Mouse (Mus musculus): ENCODE data around the gene Ctf2. TPM values are rescaled to one million over a fixed set of nuclear protein-coding genes. Genes with fewer than 3 reads are reported as not detected.

The Ctf2 gene
- not detected for polyA plus RNA-seq (2017; shearing (Covaris generic))

DNA sequence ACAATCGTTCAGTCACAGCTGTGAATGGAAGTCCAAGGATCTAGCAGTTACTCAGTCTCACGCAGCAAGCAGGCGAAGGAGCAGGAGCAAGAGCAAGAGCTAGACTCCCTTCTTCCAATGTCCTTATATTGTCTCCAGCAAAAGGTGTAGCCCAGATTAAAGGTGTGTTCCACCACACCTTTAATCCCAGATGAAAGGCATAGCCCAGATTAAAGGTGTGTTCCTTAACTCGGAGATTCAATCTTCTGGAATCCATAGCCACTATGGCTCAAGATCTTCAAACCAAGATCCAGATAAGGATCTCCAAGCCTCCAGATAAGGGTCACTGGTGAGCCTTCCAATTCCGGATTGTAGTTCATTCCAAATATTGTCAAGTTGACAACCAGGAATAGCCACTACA is at the start of gene Ctf2:
TSS of gene Ctf2 (minus strand) at position 101 of the 400 bp plus-strand sequence.

DNA sequence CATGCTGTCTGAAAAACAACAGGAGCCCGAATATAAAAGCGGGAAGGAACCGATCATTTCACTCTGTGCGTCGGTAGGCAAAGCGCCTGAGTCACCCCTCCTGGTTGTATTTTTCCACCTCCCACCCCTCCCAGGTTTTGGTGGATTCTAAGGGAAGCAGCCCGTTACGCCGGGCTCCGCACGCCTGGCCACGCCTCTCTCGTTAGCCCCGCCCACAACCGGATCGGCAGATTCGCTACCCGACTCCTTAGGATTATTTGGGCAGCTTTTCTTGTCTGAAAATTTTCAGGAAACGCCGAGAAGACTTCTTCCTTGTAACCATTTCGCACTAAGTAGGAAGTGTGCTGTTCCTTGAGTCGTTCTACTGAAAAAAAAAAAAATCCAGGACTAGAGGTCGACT is 44.5 kb upstream of the Ctf2 start, which contains the start of gene Setd1a:
TSS of gene Setd1a (plus strand) at position 245 of the 400 bp plus-strand sequence.

DNA sequence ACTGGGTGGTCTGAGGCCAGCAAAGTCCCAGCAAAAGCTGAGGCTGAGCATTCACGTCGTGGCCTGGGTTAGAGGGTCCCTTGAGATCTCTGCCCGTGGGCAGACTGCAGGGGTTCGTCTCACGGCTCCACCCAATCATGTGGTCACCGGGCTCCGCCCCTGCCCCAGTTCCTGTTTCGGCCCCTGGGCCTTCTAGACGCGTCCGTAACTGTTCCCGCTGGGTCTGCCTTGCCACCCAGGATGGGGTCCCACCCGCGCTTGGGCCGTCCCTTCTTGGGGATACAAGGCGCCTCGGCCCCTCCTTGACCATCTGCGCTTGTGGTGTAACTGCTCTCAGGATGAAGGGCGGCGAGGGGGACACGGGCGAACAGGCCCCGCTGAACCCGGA is 37.7 kb upstream of the Ctf2 start, which contains the start of gene Orai3:
TSS of gene Orai3 (plus strand) at position 165 of the 388 bp plus-strand sequence.

DNA sequence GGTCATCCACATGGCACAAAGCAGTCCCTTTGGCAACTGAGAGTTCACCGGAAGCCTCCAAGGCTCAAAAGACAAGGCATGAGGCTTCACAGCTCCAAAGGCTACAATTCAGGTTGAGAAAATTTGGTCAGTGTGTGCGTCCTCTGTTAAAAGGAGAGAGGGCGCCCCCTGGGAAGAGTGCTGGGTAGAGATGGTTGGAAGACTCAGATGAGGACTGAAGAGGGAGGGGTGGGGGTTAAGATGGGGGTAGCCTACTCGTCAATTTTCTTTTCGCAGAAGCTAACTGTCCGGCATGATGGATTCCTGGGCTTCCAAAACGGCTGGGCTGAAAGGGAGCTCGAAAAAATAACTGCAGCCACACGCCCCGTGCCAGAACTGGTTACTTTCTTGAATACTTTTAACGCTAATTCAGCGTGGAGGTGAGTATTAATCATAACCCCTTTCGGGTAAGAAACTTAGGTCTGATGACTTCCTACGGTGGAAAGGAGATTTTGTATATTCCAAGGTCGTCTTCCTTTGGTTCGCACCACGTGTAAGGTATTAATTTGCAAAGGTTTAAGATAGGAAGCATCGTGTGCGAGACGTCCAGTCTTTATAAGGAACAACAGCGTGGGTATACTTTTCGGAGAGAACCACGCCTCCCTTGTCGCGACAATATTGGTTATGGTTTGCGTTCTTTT is 12.5 kb upstream of the Ctf2 start, which contains the start of gene Fbxl19:
TSS of gene Fbxl19 (plus strand) at position 178 of the 680 bp plus-strand sequence.

DNA sequence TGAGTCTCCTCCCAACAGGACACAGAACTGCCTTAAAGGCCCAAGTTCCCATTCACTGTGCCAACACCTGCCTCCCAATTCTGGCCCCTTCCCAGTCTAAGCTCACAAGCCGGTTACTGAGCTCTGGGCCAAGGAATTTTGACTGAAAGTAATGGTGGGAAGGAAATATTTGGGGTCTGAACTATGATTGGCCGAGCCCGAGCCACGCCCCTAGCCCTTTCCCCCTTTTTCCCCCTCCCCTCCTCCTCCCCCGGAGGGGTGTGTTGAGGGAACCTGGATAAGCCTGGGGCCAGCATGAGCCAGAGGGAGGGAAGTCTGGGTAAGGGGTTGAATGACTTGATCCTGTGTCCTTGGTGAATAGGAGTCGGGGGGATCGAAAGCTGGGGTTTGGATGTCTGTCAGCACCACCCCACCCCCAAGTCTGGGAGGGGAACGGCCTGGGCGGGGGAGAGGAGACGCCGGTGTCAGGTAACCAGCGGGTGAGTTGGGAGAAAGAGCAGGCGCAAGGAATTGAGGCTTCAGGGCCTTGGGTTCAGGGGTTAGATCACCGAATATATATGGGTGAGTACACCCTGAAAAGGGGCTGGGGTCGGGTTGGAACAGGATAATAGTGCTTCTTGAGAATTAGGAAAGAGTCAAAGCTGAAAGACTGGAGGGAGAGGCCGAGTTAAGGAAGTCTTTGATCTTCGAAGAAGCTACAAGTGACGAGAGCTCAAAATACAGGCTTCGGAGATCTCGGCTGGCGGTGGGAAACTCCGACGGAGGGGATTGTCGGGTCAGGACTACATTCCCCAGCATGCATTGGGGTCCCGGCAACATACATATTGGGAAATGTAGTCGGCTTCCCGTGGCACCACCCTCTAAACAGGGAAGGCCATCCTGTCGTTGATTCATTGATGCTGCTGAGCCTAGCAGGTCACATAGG is 19.2 kb downstream of the Ctf2 start, which contains the start of gene Ctf1:
TSS of gene Ctf1 (plus strand) at position 276 of the 925 bp plus-strand sequence.

DNA sequence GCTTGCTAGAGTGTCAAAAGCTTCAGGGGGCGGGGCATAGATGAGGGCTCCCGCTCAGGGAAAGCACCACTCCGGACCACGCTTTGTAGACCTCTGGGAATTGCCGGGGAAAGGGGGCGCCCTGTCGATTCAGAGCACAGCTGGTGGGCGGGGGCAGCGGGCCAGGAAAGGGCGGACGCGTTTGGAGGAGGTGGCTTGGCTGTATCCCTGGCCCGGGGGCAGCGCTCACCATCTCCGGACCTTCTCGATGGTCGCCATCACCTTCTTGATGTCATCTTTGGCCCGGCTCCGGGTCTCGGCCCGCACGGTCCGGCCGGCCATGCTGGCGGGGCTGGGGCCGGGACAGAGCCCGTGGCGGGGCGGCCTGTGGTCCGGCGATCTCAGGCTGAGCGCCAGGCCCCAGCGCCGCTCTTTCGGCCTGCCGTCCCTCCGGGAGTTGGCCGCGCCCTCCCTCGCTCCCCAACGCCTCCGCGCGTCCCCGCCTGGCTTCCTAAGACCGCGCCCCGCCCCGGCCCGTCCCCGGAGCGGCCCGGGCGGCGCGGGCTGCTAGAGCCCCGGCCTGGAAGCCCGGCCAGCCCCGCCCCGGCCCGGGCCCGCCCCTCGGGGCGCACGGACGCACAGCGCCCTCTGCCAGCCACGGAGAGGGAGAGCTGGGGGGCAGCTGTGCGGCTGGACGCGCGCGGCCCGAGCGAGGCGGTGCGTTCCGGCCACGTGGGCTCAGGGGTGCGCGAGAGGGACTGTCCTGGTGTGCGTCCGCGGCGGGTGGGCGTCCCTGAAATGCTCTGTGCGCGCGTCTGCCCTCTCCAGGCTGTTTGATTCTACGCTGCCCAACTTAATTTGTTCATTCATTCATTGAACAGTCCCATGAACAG is 23.5 kb downstream of the Ctf2 start, which contains the start of gene Bcl7c:
TSS of gene Bcl7c (minus strand) at position 727 of the 872 bp plus-strand sequence.

Other genes with a start within 250 kb of the Ctf2 start
- 10 to 100 TPM; 50.5 to 51.8 TPM for gene Srcap, start 220.2 kb downstream of the Ctf2 start, polyA plus RNA-seq (2017; shearing (Covaris generic))
- gene Gm42715, start 212.6 kb downstream of the Ctf2 start, polyA plus RNA-seq (2017; shearing (Covaris generic)): 1 to 10 TPM; 5.9 to 7.6 TPM
- gene Tmem265, start 170.8 kb downstream of the Ctf2 start, polyA plus RNA-seq (2017; shearing (Covaris generic)): 10 to 100 TPM; 12.1 to 19.3 TPM
- gene Phkg2, start 158.8 kb downstream of the Ctf2 start, polyA plus RNA-seq (2017; shearing (Covaris generic)): 100 to 1,000 TPM; 109 to 114 TPM
- 1 to 10 TPM in 1 of 2 experiments, under 1 TPM in 1; 0.23 to 1.2 TPM for gene Ccdc189, start 143.6 kb downstream of the Ctf2 start, polyA plus RNA-seq (2017; shearing (Covaris generic))
- gene Rnf40, start 143.4 kb downstream of the Ctf2 start, polyA plus RNA-seq (2017; shearing (Covaris generic)): 100 to 1,000 TPM in 1 of 2 experiments, 10 to 100 TPM in 1; 62.0 to 103 TPM
- under 1 TPM; 0.49 to 0.92 TPM for gene Zfp629, start 116.4 kb downstream of the Ctf2 start, polyA plus RNA-seq (2017; shearing (Covaris generic))
- 10 to 100 TPM; 71.9 to 74.6 TPM for gene Bcl7c, start 23.2 kb downstream of the Ctf2 start, polyA plus RNA-seq (2017; shearing (Covaris generic))
- not detected for gene Ctf1, start 19.4 kb downstream of the Ctf2 start, polyA plus RNA-seq (2017; shearing (Covaris generic))
- gene Fbxl19, start 12.4 kb upstream of the Ctf2 start, polyA plus RNA-seq (2017; shearing (Covaris generic)): 1 to 10 TPM in 1 of 2 experiments, under 1 TPM in 1; 0.74 to 1.4 TPM
- 10 to 100 TPM; 22.3 to 32.9 TPM for gene Orai3, start 37.6 kb upstream of the Ctf2 start, polyA plus RNA-seq (2017; shearing (Covaris generic))
- gene Setd1a, start 44.5 kb upstream of the Ctf2 start, polyA plus RNA-seq (2017; shearing (Covaris generic)): 1 to 10 TPM; 4.1 to 4.4 TPM
- not detected for gene Gm49388, start 53.4 kb upstream of the Ctf2 start, polyA plus RNA-seq (2017; shearing (Covaris generic))
- gene Hsd3b7, start 68.4 kb upstream of the Ctf2 start, polyA plus RNA-seq (2017; shearing (Covaris generic)): 1 to 10 TPM; 1.5 to 6.4 TPM
- gene Stx4a, start 92.1 kb upstream of the Ctf2 start, polyA plus RNA-seq (2017; shearing (Covaris generic)): 100 to 1,000 TPM; 114 to 120 TPM
- gene Stx1b, start 92.4 kb upstream of the Ctf2 start, polyA plus RNA-seq (2017; shearing (Covaris generic)): not detected
- 10 to 100 TPM; 18.2 to 41.6 TPM for gene Zfp646, start 144.1 kb upstream of the Ctf2 start, polyA plus RNA-seq (2017; shearing (Covaris generic))
- 10 to 100 TPM; 17.6 to 20.2 TPM for gene Zfp668, start 144.7 kb upstream of the Ctf2 start, polyA plus RNA-seq (2017; shearing (Covaris generic))
- gene Prss53, start 158.8 kb upstream of the Ctf2 start, polyA plus RNA-seq (2017; shearing (Covaris generic)): under 1 TPM in 1 of 2 experiments, not detected in 1; 0.30 TPM
- not detected for gene Gm21974, start 163.3 kb upstream of the Ctf2 start, polyA plus RNA-seq (2017; shearing (Covaris generic))
- gene Vkorc1, start 163.5 kb upstream of the Ctf2 start, polyA plus RNA-seq (2017; shearing (Covaris generic)): 10 to 100 TPM; 19.6 to 26.5 TPM
- gene Bckdk, start 171.9 kb upstream of the Ctf2 start, polyA plus RNA-seq (2017; shearing (Covaris generic)): 10 to 100 TPM; 58.4 to 67.7 TPM
- 10 to 100 TPM; 38.6 to 42.8 TPM for gene Kat8, start 180.3 kb upstream of the Ctf2 start, polyA plus RNA-seq (2017; shearing (Covaris generic))
- gene Prss8, start 197.9 kb upstream of the Ctf2 start, polyA plus RNA-seq (2017; shearing (Covaris generic)): under 1 TPM in 1 of 2 experiments, not detected in 1; 0.23 TPM
- 1 to 10 TPM; 2.3 to 3.3 TPM for gene Prss36, start 214.6 kb upstream of the Ctf2 start, polyA plus RNA-seq (2017; shearing (Covaris generic))
- gene Fus, start 235.3 kb upstream of the Ctf2 start, polyA plus RNA-seq (2017; shearing (Covaris generic)): 100 to 1,000 TPM; 116 to 146 TPM

Data from activated CD4-positive, CD25-positive, alpha-beta regulatory T cell (primary cell).